Mouse (Mus musculus): ENCODE measurements around the gene Cnst.

Gene Cnst

GRCm38 (mm10) chr1:179592143-179592542, 46.0 kb downstream of the Cnst start:
- no peak for DNase-seq (ENCODE audit: low spot score in 2 of 2)

DNA sequence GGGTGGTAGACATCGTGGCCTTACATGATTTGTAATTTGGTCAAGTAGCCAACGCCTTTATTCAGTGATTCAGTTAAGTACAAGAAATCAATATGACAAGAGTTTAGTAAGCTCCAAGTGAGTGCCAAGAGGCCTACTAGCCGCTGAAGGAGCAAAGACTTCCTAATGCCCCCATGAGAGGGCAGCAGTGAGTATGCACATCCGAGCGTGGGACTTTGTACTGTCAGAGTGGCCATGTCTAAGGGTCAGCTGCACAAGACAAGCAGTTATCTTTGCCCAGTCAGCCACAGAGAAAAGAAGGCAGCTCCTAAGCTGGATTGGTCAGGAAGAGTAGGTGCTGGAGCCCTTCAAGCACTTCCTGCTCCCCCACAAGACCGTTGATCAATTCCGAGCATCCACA, 46.8 kb downstream of the Cnst start:
- no peak for DNase-seq (ENCODE audit: low spot score in 2 of 2)

GRCm38 (mm10) chr1:179598386-179598785, 52.2 kb downstream of the Cnst start:
- DNase-seq (ENCODE audit: low spot score in 2 of 2) = no peak

DNA sequence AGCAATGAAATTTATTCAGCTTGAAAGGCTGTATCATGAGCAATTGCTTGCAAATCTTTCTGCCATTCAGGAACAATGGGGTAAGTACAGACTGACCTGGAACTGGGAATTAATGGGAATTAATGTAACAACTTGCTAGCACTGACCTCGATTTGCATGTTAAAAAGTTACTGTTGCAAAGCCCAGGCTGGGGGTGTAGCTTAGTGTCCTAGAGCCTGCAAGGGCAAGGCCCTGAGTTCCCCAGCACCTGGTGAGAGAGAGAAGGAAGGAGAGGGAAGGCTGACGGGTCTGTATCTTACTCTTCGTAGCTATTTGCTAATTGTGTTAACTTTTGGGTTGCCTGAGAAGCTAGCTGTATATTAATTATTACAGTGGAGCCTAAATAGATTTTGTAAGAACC, 58.4 kb downstream of the Cnst start:
- no peak for DNase-seq (ENCODE audit: low spot score in 2 of 2)

- no peak for DNase-seq (ENCODE audit: low spot score in 2 of 2)
Observed at GRCm38 (mm10) chr1:179606004-179606723, 60.0 kb downstream of the Cnst start.

- no peak for DNase-seq (ENCODE audit: low spot score in 2 of 2)
Observed at GRCm38 (mm10) chr1:179608521-179608920, 62.4 kb downstream of the Cnst start.

- no peak for DNase-seq (ENCODE audit: low spot score in 2 of 2)
Observed at GRCm38 (mm10) chr1:179609724-179610505, 63.7 kb downstream of the Cnst start.

- no peak for DNase-seq (ENCODE audit: low spot score in 2 of 2)
Observed at GRCm38 (mm10) chr1:179611182-179611581, 65.0 kb downstream of the Cnst start.

DNA sequence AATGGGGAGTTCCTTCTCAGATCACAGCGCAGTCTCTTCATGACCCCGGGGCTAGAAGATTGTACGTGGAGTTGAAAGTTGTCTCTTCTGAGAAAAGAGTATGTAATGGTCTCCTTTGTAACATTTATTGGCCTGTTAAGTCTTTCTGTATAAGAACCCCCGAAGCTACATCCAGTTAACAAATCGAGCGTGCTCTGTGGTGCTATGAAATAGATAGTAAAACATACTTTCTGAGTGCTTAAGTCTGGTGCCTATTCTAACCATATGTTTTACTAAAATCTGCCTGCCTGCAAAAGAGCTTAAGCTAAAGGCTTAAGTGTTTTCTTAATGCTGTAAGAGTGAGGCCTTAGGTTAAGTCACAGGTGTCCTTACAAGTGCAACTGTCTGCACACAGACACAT, 66.2 kb downstream of the Cnst start:
- no peak for DNase-seq (ENCODE audit: low spot score in 2 of 2)

- DNase-seq (ENCODE audit: low spot score in 2 of 2) = no peak
Observed at GRCm38 (mm10) chr1:179612986-179613505, 66.9 kb downstream of the Cnst start.

DNA sequence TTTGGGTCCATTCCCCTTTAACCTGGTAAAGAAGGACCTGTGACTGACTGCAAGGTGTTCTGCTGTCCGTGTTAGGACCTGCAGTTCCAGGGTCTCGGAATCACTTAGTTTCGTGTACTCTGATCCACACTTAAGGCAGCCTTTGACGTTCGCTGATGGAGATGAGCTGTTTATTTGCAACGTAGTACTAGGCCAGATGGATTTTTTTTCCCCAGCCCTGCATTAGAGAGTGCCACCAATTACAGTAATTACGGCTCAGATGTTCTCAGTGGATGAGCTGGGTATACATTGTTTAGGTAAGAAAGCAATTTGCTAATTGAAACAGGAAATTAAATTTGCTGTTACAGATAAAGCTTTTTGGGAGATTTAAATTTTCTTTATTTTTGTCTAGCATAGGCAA, 71.3 kb downstream of the Cnst start:
- DNase-seq (ENCODE audit: low spot score in 2 of 2) = no peak

DNA sequence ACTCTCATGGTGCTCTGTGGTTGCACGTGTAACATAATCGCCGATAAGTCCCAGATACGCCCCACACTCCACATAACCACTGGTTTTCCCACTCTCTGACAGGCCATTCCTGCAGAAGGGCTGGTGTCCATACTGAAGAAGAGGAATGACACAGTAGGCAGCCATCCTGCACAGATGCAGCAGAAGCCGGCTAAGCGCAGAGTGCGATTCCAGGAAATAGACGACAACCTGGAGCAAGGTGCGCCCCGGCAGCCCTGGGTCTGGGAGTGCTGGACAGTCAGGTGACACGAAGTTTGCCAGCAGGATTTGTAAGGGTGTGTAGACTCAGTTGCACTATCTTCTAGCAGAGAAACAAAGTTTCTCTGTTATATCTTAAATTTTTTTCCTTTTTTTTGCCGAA, 76.5 kb downstream of the Cnst start:
- no peak for DNase-seq (ENCODE audit: low spot score in 2 of 2)

- peak in 1 of 2 experiments; percentile 13 for DNase-seq (ENCODE audit: low spot score in 2 of 2)
Observed at GRCm38 (mm10) chr1:179623657-179624056, 77.5 kb downstream of the Cnst start.

DNA sequence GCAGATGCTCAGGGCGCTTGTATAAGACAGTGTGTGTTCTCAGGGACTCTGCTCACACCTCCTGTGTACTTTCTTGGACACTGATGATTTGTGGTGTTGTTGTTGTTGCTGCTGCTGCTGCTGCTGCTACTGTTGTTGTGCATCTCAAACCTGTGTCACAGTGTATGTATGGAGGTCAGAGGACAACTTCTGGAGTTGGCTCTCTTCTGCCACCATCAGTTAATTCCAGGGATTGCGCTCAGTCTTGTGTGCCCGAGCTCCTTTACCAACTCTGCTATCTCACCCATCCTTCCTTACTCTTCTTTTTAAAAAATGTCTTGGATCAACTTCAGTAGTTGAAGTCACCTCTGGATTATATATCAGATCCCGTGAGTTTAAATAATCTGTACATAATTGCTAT, 78.2 kb downstream of the Cnst start:
- peak in 1 of 2 experiments; percentile 41 for DNase-seq (ENCODE audit: low spot score in 2 of 2)

- DNase-seq (ENCODE audit: low spot score in 2 of 2) = no peak
Observed at GRCm38 (mm10) chr1:179627855-179628254, 81.7 kb downstream of the Cnst start.

DNA sequence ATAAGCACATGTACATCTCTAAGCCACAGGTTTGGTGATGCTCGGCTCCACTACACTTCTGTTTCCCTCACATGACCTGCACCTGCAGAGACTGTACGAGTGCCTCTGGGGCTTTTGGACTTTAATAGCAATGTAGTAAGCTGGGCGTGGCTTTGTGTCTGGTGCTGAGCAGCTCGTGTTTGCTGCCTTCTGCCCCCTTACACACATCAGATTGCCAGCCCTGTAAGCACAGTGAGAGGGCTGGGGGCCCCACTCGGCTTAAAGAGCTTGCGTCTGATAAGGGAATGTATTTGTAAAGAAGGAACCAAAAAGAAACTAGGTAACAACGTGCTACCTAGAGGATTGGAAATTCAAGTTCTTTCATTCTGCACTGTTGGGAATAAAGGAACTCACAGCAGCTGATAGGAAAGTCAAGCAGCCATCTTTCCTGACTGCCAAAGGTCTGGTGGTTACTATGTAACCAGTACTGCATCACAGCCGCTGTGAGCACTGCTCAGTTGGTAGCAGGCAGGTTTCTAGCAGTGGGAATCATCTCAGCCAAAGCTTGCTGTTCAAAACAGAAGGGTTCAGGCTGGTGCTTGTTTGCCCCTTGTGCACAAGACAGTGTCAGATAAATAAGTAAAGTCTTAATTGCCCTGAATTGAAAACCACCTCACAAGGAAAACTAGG, 82.4 kb downstream of the Cnst start:
- DNase-seq (ENCODE audit: low spot score in 2 of 2) = no peak

DNA sequence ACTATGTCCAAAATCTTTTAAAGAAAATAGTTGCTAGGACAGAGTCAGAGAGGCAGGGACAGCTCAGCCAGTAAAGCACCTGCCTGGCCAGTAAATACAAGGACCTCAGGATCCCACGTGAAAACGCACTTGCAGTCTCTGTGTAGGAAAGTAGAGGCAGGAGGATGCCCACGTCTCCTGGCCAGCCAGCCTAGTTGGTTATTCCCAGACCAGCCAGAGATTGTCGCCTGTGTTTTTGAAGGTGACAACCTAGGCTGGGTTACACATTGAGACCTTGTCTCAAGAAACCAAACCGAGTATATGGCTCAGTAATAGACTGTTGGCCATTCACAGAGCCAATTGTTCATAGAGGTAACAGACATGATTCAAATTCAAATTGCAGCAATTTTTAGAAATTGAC, 83.1 kb downstream of the Cnst start:
- DNase-seq (ENCODE audit: low spot score in 2 of 2) = no peak

- DNase-seq (ENCODE audit: low spot score in 2 of 2) = no peak
Observed at GRCm38 (mm10) chr1:179632746-179633413, 86.7 kb downstream of the Cnst start.

DNA sequence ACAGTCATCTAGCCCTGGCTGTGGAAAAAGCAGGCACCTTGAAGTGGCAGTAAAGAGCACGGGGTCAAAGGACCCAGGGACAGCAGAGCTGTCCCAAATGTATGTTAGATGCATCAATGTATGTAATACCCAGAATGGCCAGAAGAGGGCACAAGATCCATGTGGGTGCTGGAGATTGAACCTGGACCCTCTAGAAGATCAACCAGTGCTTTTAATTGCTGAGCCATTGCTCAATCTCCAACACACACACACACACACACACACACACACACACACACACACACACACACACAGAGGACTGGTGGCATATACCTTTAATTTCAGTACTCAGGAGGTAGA, 87.2 kb downstream of the Cnst start:
- no peak for DNase-seq (ENCODE audit: low spot score in 2 of 2)

DNA sequence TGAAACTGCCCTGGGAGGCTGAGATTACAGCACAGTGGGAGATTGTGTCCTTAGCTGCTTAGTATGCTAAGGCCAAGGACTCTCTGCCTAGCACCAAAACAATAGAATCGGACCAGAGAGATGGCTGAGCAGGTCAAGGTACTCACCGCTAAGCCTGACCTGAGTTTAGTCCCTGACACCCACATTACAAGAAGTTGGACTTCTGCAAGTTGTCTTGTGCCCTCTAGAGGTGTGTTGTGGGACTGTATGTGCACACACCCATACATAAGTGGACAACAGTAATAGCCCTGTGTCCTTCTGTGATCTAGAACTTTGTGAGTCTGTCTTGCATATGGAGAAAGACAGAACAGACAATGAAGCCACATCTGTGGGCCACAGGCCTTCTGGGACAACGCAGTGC, 88.0 kb downstream of the Cnst start:
- DNase-seq (ENCODE audit: low spot score in 2 of 2) = no peak

- DNase-seq (ENCODE audit: low spot score in 2 of 2) = no peak
Observed at GRCm38 (mm10) chr1:179642726-179643125, 96.6 kb downstream of the Cnst start.

DNA sequence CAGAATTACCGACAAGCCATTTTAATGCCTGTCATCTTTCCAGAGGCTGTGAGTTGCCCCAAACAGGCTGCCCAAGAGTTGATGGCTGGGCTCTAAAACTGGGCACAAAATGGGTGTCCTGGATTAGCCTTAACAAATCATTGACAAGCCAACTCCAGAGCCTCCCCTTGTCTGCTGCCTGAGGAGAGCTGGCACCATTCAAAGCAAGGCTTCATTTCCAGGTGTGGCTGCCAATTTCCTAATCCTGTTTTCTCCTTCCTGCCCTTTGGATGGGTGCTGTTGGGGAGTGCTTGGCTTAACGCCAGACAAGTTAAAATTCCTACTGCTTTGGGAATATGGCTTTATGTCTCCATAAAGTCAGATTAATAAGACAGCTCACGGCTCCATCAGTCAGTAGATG, 98.0 kb downstream of the Cnst start:
- no peak for DNase-seq (ENCODE audit: low spot score in 2 of 2)

All from urinary bladder, adult 18-20 months (tissue).